Mouse (Mus musculus) cerebellum, adult 2 months (tissue): Measurements from ENCODE around the gene Cep97.

Experiments
- CTCF ChIP-seq: fragments of 200-500 bp; IDR thresholded peaks from 2 replicates; pipeline ENCODE4 v1.5.1; 2011; ENCODE audit warnings: low read depth, mild to moderate bottlenecking, control low read depth, low read length, moderate library complexity, borderline replicate concordance; ENCODE audit not compliant: insufficient read depth
- POLR2A ChIP-seq: fragments of 200-500 bp; IDR thresholded peaks from 2 replicates; pipeline ENCODE4 v1.6.1; 2011; ENCODE audit warnings: low read length, control low read depth, borderline replicate concordance; ENCODE audit not compliant: insufficient read depth

- no peak for TF ChIP-seq CTCF
- TF ChIP-seq POLR2A = no peak
These were observed 70.8 kb downstream of the Cep97 start for GRCm38 (mm10) chr16:55863832-55864231.
